In genomic region chr8:88309881-88310280, GRCm38 (mm10) we compare ENCODE assay signal across 14 mouse cellular contexts.
"Had no signal": no experiment of that assay in that cellular context is flagged by ENCODE, and none has a peak within 500 bp of the region (broad histone marks: within the 10 kb centered on the region; RNA-seq: fewer than 3 reads in every experiment).

No protein-coding gene starts in this region.

- DNase-seq: kidney, adult 18-20 months; kidney, adult 9 months; layer of hippocampus, postnatal 36 days; lung, embryonic 14.5 days; thymus, postnatal 25 days had no signal

- H3K4me2 ChIP-seq: liver, embryonic 15.5 days; lung, embryonic 14.5 days; midbrain, embryonic 12.5 days; neural tube, embryonic 13.5 days; stomach, embryonic 15.5 days had no signal

- H3K27ac ChIP-seq: left cerebral cortex, adult 2 months; liver, embryonic 15.5 days; macrophage; midbrain, embryonic 12.5 days; neural tube, embryonic 13.5 days; stomach, embryonic 15.5 days had no signal

- H3K27me3 ChIP-seq: liver, embryonic 15.5 days; midbrain, embryonic 12.5 days; neural tube, embryonic 13.5 days; stomach, embryonic 15.5 days had no signal

- H3K9ac ChIP-seq: liver, embryonic 15.5 days; lung, embryonic 14.5 days; midbrain, embryonic 12.5 days; neural tube, embryonic 13.5 days; stomach, embryonic 15.5 days had no signal

- H3K4me1 ChIP-seq: midbrain, embryonic 12.5 days; neural tube, embryonic 13.5 days; stomach, embryonic 15.5 days had no signal

- H3K9me3 ChIP-seq: liver, embryonic 15.5 days; midbrain, embryonic 12.5 days; neural tube, embryonic 13.5 days; stomach, embryonic 15.5 days had no signal

- H3K4me3 ChIP-seq: left cerebral cortex, adult 2 months; liver, embryonic 15.5 days; midbrain, embryonic 12.5 days; myocyte; neural tube, embryonic 13.5 days; stomach, embryonic 15.5 days had no signal

- H3K36me3 ChIP-seq: midbrain, embryonic 12.5 days; neural tube, embryonic 13.5 days; stomach, embryonic 15.5 days had no signal

- ATAC-seq: intestine, embryonic 16.5 days; midbrain, embryonic 16.5 days had no signal
